Mouse (Mus musculus): Measurements from ENCODE around the gene Gm10160. TPM values are rescaled to one million over a fixed set of nuclear protein-coding genes. Genes with fewer than 3 reads are reported as not detected.

The Gm10160 gene
- total RNA-seq, 4 experiments from 2014 or later, result not detected

DNA sequence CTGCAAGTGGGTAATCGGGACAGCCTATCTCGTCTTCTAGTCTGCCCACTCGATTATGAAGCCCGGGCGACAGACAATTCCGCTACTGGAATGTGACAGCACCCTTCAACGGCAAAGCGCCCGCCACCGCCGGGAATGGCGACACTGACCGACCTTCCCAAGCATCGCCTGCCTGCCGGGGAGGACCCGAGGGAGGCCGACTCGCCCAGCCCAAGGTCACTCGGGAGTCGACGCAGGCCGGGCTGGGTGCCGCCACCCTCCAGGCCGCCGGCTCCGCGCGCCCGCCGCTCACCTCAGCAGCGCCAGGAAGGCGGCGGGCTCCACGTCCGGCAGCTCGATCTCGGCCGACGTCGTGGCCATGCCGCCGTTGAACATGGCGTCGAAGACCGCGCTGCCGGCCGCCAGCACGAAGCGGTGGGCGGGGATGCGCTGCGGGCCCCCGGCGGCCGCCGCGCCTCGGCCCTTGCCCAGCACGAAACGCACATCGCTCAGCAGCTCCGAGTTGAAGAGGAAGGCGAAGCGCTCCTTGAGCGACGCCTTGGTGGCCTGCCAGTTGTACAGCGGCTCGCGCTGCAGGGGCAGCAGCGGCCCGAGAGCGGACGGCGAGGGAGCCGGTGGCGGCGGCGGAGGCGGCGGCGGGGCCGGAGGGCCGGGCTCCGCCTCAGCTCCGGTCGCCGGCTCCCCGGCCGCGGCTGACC lies 26.8 kb downstream of the Gm10160 start:
- DNase-seq (ENCODE audit: low spot score in 2 of 2), result peak; percentile 39 to 44

DNA sequence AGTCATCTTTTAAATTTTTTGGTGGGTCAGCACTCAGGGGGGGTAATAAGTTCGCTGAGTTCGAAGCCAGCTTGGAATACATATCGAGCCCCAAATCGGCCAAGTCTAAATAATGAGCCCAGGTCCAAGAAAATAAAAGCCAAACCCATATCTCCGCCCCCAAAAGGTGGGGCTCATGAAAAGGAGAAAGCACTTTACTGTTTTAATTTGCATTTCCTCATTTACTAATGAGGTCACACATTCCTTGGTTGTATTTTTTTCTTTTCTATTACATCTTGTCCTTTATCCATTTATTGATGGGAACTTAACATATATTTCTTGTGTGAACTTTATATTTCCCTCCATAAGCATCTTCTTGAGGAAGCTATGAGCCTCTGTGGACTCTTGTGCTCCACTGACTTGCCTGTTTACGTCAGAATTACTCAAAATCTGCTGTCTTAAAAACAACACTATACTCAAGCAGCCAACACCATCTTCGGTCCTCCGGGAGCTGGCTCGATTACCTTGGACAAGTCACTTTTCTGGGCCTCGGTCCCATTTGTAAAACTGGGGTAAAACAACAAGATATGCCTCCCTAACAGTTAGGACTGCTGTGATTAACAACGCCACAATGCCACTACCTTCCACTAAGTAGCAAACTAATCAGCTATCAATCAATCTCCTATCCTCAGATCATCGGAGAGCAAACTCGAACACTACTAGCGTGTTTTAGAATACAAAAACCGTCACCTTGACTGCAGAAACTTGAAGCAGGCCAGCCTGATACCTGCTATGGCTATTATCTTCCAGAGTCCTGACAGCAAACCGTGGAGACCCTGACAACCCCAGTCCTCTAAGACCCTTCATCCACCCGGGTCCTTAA lies 27.6 kb downstream of the Gm10160 start:
- no peak for DNase-seq (ENCODE audit: low spot score in 2 of 2)

DNA sequence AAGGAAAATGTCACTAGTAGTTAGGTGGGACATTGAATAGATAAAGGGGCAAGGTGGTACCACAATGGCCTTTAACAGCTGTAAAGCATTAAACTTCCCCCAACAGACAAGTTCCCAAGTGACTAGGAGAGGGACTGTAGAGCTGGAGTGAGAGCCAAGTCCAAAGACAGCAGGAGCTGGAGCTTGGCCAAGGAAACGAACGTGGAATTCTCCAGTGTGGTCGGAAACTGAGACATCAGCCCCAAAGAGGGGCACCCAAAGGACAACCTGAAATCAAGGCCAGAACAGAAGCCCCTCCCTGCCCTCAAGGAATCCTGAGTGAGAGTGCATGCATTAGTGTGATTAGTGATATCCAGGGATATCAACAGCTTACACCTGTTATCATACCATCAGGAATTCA lies 30.2 kb downstream of the Gm10160 start:
- DNase-seq (ENCODE audit: low spot score in 2 of 2), result no peak

GRCm38 (mm10) chr7:81824906-81825305 lies 30.7 kb downstream of the Gm10160 start:
- DNase-seq (ENCODE audit: low spot score in 2 of 2), result no peak

- no peak for DNase-seq (ENCODE audit: low spot score in 2 of 2)
Measured at GRCm38 (mm10) chr7:81806067-81806466, 49.5 kb downstream of the Gm10160 start.

Other genes with a start within 250 kb of the Gm10160 start
- 10 to 100 TPM; 52.0 to 72.2 (median 56.2) TPM for gene Homer2, start 148.3 kb downstream of the Gm10160 start, total RNA-seq (2022)
- gene Ramac, start 92.9 kb downstream of the Gm10160 start, total RNA-seq (2022), result 10 to 100 TPM; 78.2 to 89.6 (median 84.4) TPM
- gene 3110040N11Rik, start 66.3 kb downstream of the Gm10160 start, total RNA-seq (2022), result 10 to 100 TPM; 24.6 to 32.7 (median 27.1) TPM
- 100 to 1,000 TPM; 102 to 123 (median 113) TPM for gene Btbd1, start 26.4 kb downstream of the Gm10160 start, total RNA-seq (2022)
- 10 to 100 TPM; 22.3 to 28.4 (median 27.6) TPM for gene Tm6sf1, start 3.2 kb upstream of the Gm10160 start, total RNA-seq (2022)
- 10 to 100 TPM; 77.1 to 89.2 (median 82.9) TPM for gene Hdgfl3, start 78.7 kb upstream of the Gm10160 start, total RNA-seq (2022)
- gene Bnc1, start 136.5 kb upstream of the Gm10160 start, total RNA-seq (2022), result not detected

Measured in left cerebral cortex, adult 8-10 months (tissue).